Mouse (Mus musculus) cerebellum, adult 2 months (tissue): Measurements from ENCODE around the gene Aldh3b3.
"Not testable (repeated sequence)": the region's sequence is repeated elsewhere in the genome, so short reads cannot be mapped to it uniquely, and the experiment has no call there.

ENCODE experiments used
- CTCF ChIP-seq: fragments of 200-500 bp; IDR thresholded peaks from 2 replicates; pipeline ENCODE4 v1.5.1; 2011; ENCODE audit warnings: low read depth, mild to moderate bottlenecking, control low read depth, low read length, moderate library complexity, borderline replicate concordance; ENCODE audit not compliant: insufficient read depth
- POLR2A ChIP-seq: fragments of 200-500 bp; IDR thresholded peaks from 2 replicates; pipeline ENCODE4 v1.6.1; 2011; ENCODE audit warnings: low read length, control low read depth, borderline replicate concordance; ENCODE audit not compliant: insufficient read depth

DNA sequence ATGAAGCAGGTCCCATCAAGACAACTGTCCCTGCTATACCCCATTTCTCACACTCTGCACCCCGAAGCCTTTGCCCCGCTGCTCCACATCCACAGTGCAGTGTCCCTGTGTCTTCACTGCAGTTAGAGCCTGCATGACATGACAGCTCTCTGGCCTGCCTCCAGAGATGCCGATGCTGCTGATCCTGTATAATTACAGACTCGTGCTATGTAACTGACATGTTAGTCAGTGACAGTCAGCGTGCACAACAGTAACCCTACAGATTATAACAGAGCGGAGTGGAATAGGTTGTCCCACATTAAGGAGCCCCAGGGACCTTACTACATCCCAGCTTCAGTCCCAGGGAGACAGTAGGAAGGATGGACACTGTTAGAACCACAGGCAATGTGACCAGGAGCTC is 16.2 kb downstream of the Aldh3b3 start:
- not testable (repeated sequence) for TF ChIP-seq POLR2A, CTCF
